Mouse (Mus musculus) ovary, adult 10 weeks (tissue): Measurements from ENCODE around the gene Fastkd3. TPM values are rescaled to one million over a fixed set of nuclear protein-coding genes. Genes with fewer than 3 reads are reported as not detected.

Experiments
- polyA plus RNA-seq: library from polyadenylated mRNA; stranded (reverse); fragments of 350-450 nt; fragmentation: Illumina TruSeq; extraction: RNeasy Lipid Tissue Mini Kit (QIAGEN cat#74804); gene quantifications from one replicate; pipeline ENCODE4 v1.2.3, GENCODE M21; 2014

The Fastkd3 gene
- polyA plus RNA-seq = 29.3 TPM

GRCm38 (mm10) chr13:68581747-68582516 is at the start of gene Fastkd3, which contains the start of gene Mtrr:
Fastkd3 (plus strand) TSS chr13:68582234.
Mtrr (minus strand) TSS chr13:68582149.

GRCm38 (mm10) chr13:68597199-68597598 is 15.2 kb downstream of the Fastkd3 start, which contains the start of gene 1700001L19Rik:
1700001L19Rik (plus strand) TSS chr13:68597421.

Other genes with a start within 250 kb of the Fastkd3 start
- gene Mtrr, start 85 bp upstream of the Fastkd3 start, polyA plus RNA-seq = 17.5 TPM
- 0.83 TPM for gene 1700001L19Rik, start 15.2 kb downstream of the Fastkd3 start, polyA plus RNA-seq